Mouse (Mus musculus) heart, postnatal 0 days (tissue): ENCODE measurements at regions not wholly inside any gene's neighbourhood (a gene's known extent, or its start where the extent isn't known, plus 50 kb on each side); places are given as distances from the start of the nearest gene placed in this dataset.

ENCODE experiments used
- CTCF ChIP-seq: IDR thresholded peaks from 2 replicates; pipeline ENCODE4 v1.5.1; 2016; ENCODE audit warnings: antibody characterized with exemption, control low read depth, low read depth
- EP300 ChIP-seq: IDR thresholded peaks from 2 replicates; pipeline ENCODE4 v1.6.1; 2016; ENCODE audit warnings: antibody characterized with exemption, low read depth

DNA sequence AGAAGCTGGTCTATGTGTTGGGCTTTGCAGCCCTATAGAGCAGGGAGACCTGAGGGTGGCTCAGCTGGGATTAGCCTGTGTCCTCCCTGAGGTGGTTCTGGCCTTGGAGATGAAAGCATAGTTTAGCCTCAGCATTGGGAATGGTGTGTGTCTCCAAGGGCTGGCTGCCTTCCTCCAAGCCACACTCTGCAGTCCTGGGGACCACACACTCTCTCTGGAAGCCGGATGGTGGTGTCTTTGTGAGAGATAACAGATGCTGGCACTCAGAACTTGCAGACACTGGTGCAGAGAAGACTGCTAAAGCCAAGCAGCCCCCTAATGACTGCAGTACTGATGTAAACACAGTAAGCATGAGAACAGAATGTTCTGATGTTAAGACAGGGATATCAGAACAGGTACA is 243.2 kb downstream of the Zfp326 start:
- no peak for TF ChIP-seq CTCF
- TF ChIP-seq EP300: no peak
